Mouse (Mus musculus) neural tube, embryonic 11.5 days (tissue): ENCODE measurements around the gene Aff3. TPM values are rescaled to one million over a fixed set of nuclear protein-coding genes. Genes with fewer than 3 reads are reported as not detected.

Experiments
- ATAC-seq: fragments of 200-750 bp; cut with Nextera tagmentation; 2 replicates; pipeline ENCODE4 v1.8.0; 2017; ENCODE audit warnings: moderate number of reproducible peaks, mild to moderate bottlenecking, moderate TSS enrichment, moderate library complexity; ENCODE audit not compliant: insufficient read depth, low FRiP score, low TSS enrichment
- DNase-seq: peaks from one replicate; pipeline ENCODE4 v3.0.0-alpha.2; 2015; ENCODE audit warnings: low spot score
- H3K27ac ChIP-seq: fragments of 300-500 bp; sonication (generic); 2 replicates; pipeline ENCODE4 v1.5.1; 2014; ENCODE audit warnings: low read depth, mild to moderate bottlenecking, low read length
- H3K27me3 ChIP-seq: fragments of 300-500 bp; sonication (generic); 2 replicates; pipeline ENCODE4 v1.6.1; 2014; ENCODE audit warnings: mild to moderate bottlenecking, low read length, mixed read lengths; ENCODE audit not compliant: control insufficient read depth, insufficient read depth
- H3K36me3 ChIP-seq: fragments of 300-500 bp; sonication (generic); 2 replicates; pipeline ENCODE4 v1.6.1; 2014; ENCODE audit warnings: mild to moderate bottlenecking, low read length, moderate library complexity, mixed read lengths; ENCODE audit not compliant: control insufficient read depth, insufficient read depth
- H3K4me1 ChIP-seq: fragments of 300-500 bp; sonication (generic); 2 replicates; pipeline ENCODE4 v1.6.1; 2014; ENCODE audit warnings: low read length, mixed read lengths; ENCODE audit not compliant: control insufficient read depth, insufficient read depth
- H3K4me2 ChIP-seq: fragments of 300-500 bp; sonication (generic); 2 replicates; pipeline ENCODE4 v1.6.1; 2014; ENCODE audit warnings: low read depth, mild to moderate bottlenecking, moderate library complexity
- H3K4me3 ChIP-seq: fragments of 300-500 bp; sonication (generic); 2 replicates; pipeline ENCODE4 v1.5.1; 2014; ENCODE audit warnings: low read depth, low read length
- H3K9ac ChIP-seq: fragments of 300-500 bp; sonication (generic); 2 replicates; pipeline ENCODE4 v1.6.1; 2014; ENCODE audit warnings: mild to moderate bottlenecking, low read length
- H3K9me3 ChIP-seq: fragments of 300-500 bp; sonication (generic); 2 replicates; pipeline ENCODE4 v1.6.1; 2016; ENCODE audit warnings: low read length; ENCODE audit not compliant: control insufficient read depth
- WGBS: fragments of 180-500 bp; shearing (Covaris S2); extraction: QIAGEN DNeasy Blood & Tissue Kit; methylation state at CpG from one replicate; pipeline ENCODE4 v1.1.7; 2014; 5-methylcytosine and 5-hydroxymethylcytosine counted together
- polyA plus RNA-seq: library from polyadenylated mRNA; unstranded; fragments of >200 nt; fragmentation: Nextera tagmentation; extraction: Ambion mirVana; gene quantifications from 2 replicates; pipeline ENCODE4 v1.2.1, GENCODE M21; 2014

Aff3 gene
- polyA plus RNA-seq, 1 experiment from 2014 or later: 33.3 TPM

DNA sequence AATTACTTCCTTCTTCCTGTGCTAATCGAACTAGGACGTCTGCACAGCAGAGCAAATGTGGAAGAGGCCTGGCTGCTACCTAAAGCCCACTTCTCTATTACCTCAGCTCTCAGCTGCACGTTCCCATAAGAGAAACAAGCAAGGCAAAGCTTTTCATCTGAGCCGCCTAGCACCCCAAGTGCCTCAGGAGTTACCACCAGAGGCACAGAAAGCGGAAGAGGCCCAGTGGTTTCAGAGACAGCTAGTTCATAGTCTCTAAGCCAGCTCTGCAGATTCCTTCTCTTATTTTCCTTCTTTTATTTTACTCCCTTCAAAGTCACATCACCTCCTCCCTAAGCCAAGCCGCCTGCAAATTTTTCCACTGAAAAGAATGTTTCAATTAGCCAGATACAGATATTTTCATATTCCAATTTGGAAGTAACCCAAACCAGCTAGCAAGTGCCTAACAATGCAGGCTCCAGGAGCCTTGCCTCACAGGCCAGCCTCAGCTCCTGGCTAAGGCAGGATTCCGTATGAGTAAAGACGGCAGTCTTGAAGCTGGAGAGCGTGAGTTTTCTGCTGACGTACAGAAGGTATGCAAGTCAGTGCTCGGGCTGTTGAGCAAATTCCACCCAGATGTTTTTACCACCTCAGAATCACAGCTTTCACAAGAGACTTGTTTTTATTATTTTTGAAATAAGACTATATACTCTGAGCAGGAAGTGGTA lies 62.8 kb downstream of the Aff3 start:
- no peak overlapping the region for H3K9ac ChIP-seq
- 83% methylated on average over 11 of the region's 11 CpGs for WGBS
- ATAC-seq (no peak), DNase-seq (no peak)
- no peak overlapping the region for H3K27ac ChIP-seq
- no peak overlapping the region for H3K4me3 ChIP-seq
- H3K4me1 ChIP-seq: peaks cover 8% of the 10 kb centered on the region
- no peaks in the 10 kb centered on the region for H3K27me3 ChIP-seq
- no peak overlapping the region for H3K4me2 ChIP-seq
- no peaks in the 10 kb centered on the region for H3K9me3 ChIP-seq
- no peaks in the 10 kb centered on the region for H3K36me3 ChIP-seq

GRCm38 (mm10) chr1:38595311-38595710 lies 69.4 kb downstream of the Aff3 start:
- 49% methylated on average over 3 of the region's 3 CpGs for WGBS
- Histone ChIP-seq H3K4me1 (peaks cover 4% of the 10 kb centered on the region; the same call in 1 of the 2 replicates), H3K27ac (no peak overlapping the region), H3K4me2 (no peak overlapping the region), H3K27me3 (no peaks in the 10 kb centered on the region), H3K9ac (no peak overlapping the region), H3K4me3 (no peak overlapping the region), H3K9me3 (no peaks in the 10 kb centered on the region), H3K36me3 (no peaks in the 10 kb centered on the region)
- DNase-seq (no peak), ATAC-seq (no peak)

- Histone ChIP-seq H3K36me3 (no peaks in the 10 kb centered on the region), H3K27me3 (no peaks in the 10 kb centered on the region), H3K9ac (no peak overlapping the region), H3K4me3 (no peak overlapping the region), H3K4me2 (no peak overlapping the region), H3K27ac (no peak overlapping the region), H3K4me1 (peaks cover 4% of the 10 kb centered on the region; the same call in 1 of the 2 replicates), H3K9me3 (no peaks in the 10 kb centered on the region)
- DNase-seq: peak; percentile 18
- WGBS: 65% methylated on average over 5 of the region's 5 CpGs
- no peak for ATAC-seq
Measured at GRCm38 (mm10) chr1:38594766-38595165, 70.0 kb downstream of the Aff3 start.

GRCm38 (mm10) chr1:38591194-38591593 lies 73.6 kb downstream of the Aff3 start:
- H3K4me2 ChIP-seq: no peak overlapping the region
- no peaks in the 10 kb centered on the region for H3K27me3 ChIP-seq
- H3K36me3 ChIP-seq: no peaks in the 10 kb centered on the region
- H3K27ac ChIP-seq: no peak overlapping the region
- no peak overlapping the region for H3K9ac ChIP-seq
- peaks cover 4% of the 10 kb centered on the region; the same call in 1 of the 2 replicates for H3K4me1 ChIP-seq
- WGBS: 78% methylated on average over 8 of the region's 8 CpGs
- H3K4me3 ChIP-seq: no peak overlapping the region
- DNase-seq (no peak), ATAC-seq (no peak)
- no peaks in the 10 kb centered on the region for H3K9me3 ChIP-seq

GRCm38 (mm10) chr1:38588741-38589140 lies 76.0 kb downstream of the Aff3 start:
- Histone ChIP-seq H3K27me3 (no peaks in the 10 kb centered on the region), H3K4me1 (no peaks in the 10 kb centered on the region; the same call in 1 of the 2 replicates), H3K4me3 (no peak overlapping the region), H3K4me2 (no peak overlapping the region), H3K27ac (no peak overlapping the region), H3K9me3 (no peaks in the 10 kb centered on the region), H3K36me3 (no peaks in the 10 kb centered on the region), H3K9ac (no peak overlapping the region)
- 83% methylated on average over 6 of the region's 6 CpGs for WGBS
- DNase-seq (no peak), ATAC-seq (no peak)

GRCm38 (mm10) chr1:38582328-38582727 lies 82.4 kb downstream of the Aff3 start:
- WGBS: 85% methylated on average over 9 of the region's 9 CpGs
- ATAC-seq (no peak), DNase-seq (no peak)
- H3K27ac ChIP-seq: no peak overlapping the region
- no peaks in the 10 kb centered on the region for H3K4me1 ChIP-seq
- no peaks in the 10 kb centered on the region for H3K36me3 ChIP-seq
- H3K9me3 ChIP-seq: no peaks in the 10 kb centered on the region
- no peaks in the 10 kb centered on the region for H3K27me3 ChIP-seq
- no peak overlapping the region for H3K4me3 ChIP-seq
- no peak overlapping the region for H3K4me2 ChIP-seq
- no peak overlapping the region for H3K9ac ChIP-seq

DNA sequence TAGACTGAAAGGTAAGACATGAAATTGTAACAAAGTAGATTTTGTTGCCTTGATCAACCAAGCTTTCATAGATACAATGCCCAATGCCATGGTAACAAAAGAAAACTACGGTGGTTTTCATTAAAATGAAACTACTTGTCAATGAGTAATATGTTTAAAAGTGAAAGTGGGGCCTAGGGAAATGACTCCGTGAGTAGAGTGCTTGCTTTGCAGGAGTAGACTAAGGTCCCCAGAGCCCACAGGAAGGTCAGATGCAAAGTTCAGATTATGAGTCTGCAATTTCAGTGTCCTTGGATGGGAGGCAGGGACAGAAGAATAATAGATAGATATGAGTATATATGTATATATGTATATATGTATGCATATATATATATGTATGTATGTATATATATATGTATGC lies 84.2 kb downstream of the Aff3 start:
- 86% methylated on average over 2 of the region's 2 CpGs for WGBS
- H3K4me3 ChIP-seq: no peak overlapping the region
- DNase-seq: no peak

DNA sequence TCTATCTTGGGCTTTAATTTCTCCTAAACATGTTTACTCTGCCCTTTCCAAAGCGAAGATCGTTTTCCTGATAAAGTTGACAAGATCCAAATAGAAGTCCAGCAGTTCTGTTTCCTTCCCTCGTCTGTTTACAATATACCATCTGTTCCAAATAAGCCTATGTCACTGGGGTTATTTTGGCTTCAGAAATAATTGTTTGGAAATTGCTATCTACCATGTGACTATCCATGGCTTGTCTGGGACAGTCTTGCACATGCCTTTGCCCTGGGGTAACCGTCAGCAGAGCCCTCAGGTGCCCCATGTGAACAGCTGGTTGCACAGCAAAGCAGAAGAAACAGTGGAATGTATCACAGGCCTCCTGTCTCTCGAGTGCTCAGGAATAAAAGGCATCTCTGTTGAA lies 86.4 kb downstream of the Aff3 start:
- Histone ChIP-seq H3K27me3 (no peaks in the 10 kb centered on the region), H3K9me3 (no peaks in the 10 kb centered on the region), H3K4me2 (no peak overlapping the region), H3K4me3 (no peak overlapping the region), H3K36me3 (no peaks in the 10 kb centered on the region), H3K9ac (no peak overlapping the region), H3K4me1 (no peaks in the 10 kb centered on the region), H3K27ac (no peak overlapping the region)
- no peak for DNase-seq
- no peak for ATAC-seq
- 77% methylated on average over 5 of the region's 5 CpGs for WGBS

More for the DNA sequence above, 84.2 kb downstream of the Aff3 start:
- Histone ChIP-seq H3K9ac (no peak overlapping the region), H3K36me3 (no peaks in the 10 kb centered on the region), H3K27me3 (no peaks in the 10 kb centered on the region), H3K27ac (no peak overlapping the region), H3K4me2 (no peak overlapping the region), H3K9me3 (no peaks in the 10 kb centered on the region), H3K4me1 (no peaks in the 10 kb centered on the region)
- ATAC-seq: no peak

DNA sequence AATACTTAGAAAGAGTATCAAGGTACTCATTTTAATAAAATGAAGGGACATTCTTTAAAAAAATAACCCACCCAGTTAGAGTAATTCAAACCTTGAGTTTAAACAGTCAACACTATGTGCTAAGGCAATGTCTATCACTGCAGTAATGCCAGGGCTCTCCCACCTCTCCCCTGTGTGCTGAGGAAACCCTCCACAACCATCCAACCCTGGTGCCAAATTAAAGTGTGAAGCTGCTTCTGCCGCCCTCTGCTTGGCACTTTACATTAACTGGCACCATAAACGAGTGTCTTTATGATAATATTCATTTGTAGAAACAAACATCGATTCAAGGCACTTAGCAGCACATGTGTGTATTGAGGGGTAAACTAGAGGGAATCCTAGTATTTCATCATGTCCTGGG lies 97.0 kb downstream of the Aff3 start:
- ATAC-seq (no peak), DNase-seq (no peak)
- Histone ChIP-seq H3K4me1 (peaks cover 28% of the 10 kb centered on the region), H3K4me3 (no peak overlapping the region), H3K36me3 (no peaks in the 10 kb centered on the region), H3K9ac (no peak overlapping the region), H3K27ac (no peak overlapping the region), H3K4me2 (no peak overlapping the region), H3K9me3 (no peaks in the 10 kb centered on the region), H3K27me3 (no peaks in the 10 kb centered on the region)
- 86% methylated on average over 3 of the region's 3 CpGs for WGBS
